Mouse (Mus musculus) cerebellum, adult 11-12 months (tissue): Measurements from ENCODE around the gene Smim20.
A peak's percentile ranks its signal among the peaks of the same experiment; 100 is the strongest.

Source experiments
- DNase-seq: peaks from one replicate; pipeline ENCODE4 v3.0.0; 2022

Gene Smim20

GRCm38 (mm10) chr5:53268095-53268692 is 1.3 kb downstream of the Smim20 start:
- DNase-seq = peak; percentile 54

GRCm38 (mm10) chr5:53269799-53270198 is 2.9 kb downstream of the Smim20 start:
- no peak for DNase-seq

- DNase-seq = no peak
Measured at GRCm38 (mm10) chr5:53270947-53271711, 4.2 kb downstream of the Smim20 start.

GRCm38 (mm10) chr5:53272626-53273025 is 5.7 kb downstream of the Smim20 start:
- no peak for DNase-seq

- no peak for DNase-seq
Measured at GRCm38 (mm10) chr5:53273699-53274430, 7.0 kb downstream of the Smim20 start.

- DNase-seq = no peak
Measured at GRCm38 (mm10) chr5:53274811-53275355, 8.0 kb downstream of the Smim20 start.

- peak; percentile 26 for DNase-seq
Measured at GRCm38 (mm10) chr5:53275376-53275775, 8.5 kb downstream of the Smim20 start.

GRCm38 (mm10) chr5:53276470-53277022 is 9.7 kb downstream of the Smim20 start:
- DNase-seq = no peak

GRCm38 (mm10) chr5:53277716-53278263 is 10.9 kb downstream of the Smim20 start:
- no peak for DNase-seq

- DNase-seq = no peak
Measured at GRCm38 (mm10) chr5:53279216-53279813, 12.4 kb downstream of the Smim20 start.

- no peak for DNase-seq
Measured at GRCm38 (mm10) chr5:53282487-53282886, 15.6 kb downstream of the Smim20 start.

- DNase-seq = no peak
Measured at GRCm38 (mm10) chr5:53286406-53286805, 19.5 kb downstream of the Smim20 start.

- no peak for DNase-seq
Measured at GRCm38 (mm10) chr5:53289438-53289837, 22.6 kb downstream of the Smim20 start.

GRCm38 (mm10) chr5:53294627-53295026 is 27.7 kb downstream of the Smim20 start:
- DNase-seq = no peak

- no peak for DNase-seq
Measured at GRCm38 (mm10) chr5:53296961-53297360, 30.1 kb downstream of the Smim20 start.

GRCm38 (mm10) chr5:53301496-53301895 is 34.6 kb downstream of the Smim20 start:
- no peak for DNase-seq

GRCm38 (mm10) chr5:53302895-53303670 is 36.2 kb downstream of the Smim20 start:
- no peak for DNase-seq

GRCm38 (mm10) chr5:53303941-53304340 is 37.1 kb downstream of the Smim20 start:
- DNase-seq = no peak

GRCm38 (mm10) chr5:53304936-53305335 is 38.1 kb downstream of the Smim20 start:
- DNase-seq = no peak

GRCm38 (mm10) chr5:53306864-53307263 is 40.0 kb downstream of the Smim20 start:
- DNase-seq = no peak

GRCm38 (mm10) chr5:53307437-53307836 is 40.6 kb downstream of the Smim20 start:
- DNase-seq = no peak
